Mouse (Mus musculus): ENCODE data around the gene Pard6b.

Pard6b gene

DNA sequence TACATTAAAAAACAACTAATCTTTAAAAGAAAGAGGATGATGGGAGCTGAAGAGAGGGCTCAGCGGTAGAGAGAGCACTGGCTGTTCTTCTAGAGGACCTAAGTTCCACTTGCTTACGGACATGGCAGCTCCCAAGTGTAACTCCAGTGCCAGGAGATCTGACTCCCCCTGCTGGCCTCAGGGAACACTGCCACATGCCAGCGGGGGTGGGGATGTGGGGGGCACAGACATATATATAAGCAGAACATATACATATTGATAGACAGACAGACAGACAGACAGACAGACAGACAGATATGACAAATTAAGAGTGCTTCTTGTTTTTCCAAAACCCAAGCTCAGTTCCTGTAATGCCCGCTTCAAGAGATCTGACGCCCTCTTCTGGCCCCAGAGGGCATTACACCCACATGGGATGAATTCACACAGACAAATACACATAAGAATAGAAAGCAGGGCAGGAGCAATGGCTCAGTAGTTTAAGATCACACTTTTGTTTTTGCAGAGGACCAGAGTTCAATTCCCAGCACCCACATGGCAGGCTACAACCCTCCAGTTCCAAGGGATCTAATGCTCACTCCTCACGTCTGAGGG, 21.5 kb upstream of the Pard6b start:
- no peak for DNase-seq (ENCODE audit: inconsistent age in 2 of 2, low spot score in 1 of 2)

DNA sequence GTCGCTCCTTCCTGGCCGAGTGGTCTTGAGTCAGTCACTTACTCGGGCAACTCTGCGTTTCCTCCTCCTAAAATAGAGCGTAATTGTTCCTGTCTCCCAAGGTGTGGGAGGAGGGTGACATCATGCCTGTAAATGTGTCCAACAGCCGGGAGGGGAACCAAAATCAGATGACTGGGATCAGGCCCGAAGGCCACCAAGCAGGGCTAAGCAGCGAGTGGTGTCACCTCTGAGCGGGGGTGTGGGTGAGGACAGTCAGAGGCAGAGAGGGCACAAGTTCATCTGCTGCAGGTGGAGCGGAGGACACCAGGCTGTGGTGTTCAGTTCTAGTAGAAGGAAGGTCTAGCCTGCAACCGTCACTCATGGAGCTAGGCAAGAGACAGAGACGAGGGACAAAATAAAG, 17.1 kb upstream of the Pard6b start:
- no peak for DNase-seq (ENCODE audit: inconsistent age in 2 of 2, low spot score in 1 of 2)

DNA sequence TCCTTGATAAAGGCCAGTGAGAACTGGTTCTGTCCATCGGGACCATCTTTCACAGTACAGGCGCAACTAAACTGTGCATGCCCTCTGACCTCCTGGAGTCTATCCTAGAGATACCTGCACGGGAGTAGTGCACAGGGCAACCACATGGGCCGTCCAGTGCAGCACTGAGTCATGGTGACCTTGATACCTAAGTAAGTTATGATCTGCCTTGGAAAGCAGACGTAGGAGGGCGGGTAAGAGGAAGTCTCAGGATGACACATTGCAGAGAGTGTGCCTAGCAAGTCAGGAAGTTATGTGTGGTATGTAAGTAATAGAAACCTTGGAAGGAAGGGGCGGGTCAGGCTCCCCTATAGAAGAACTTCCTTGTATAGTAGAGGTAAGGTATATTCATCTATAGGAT, 15.3 kb upstream of the Pard6b start:
- DNase-seq (ENCODE audit: inconsistent age in 2 of 2, low spot score in 1 of 2): peak; percentile 63 to 79

DNA sequence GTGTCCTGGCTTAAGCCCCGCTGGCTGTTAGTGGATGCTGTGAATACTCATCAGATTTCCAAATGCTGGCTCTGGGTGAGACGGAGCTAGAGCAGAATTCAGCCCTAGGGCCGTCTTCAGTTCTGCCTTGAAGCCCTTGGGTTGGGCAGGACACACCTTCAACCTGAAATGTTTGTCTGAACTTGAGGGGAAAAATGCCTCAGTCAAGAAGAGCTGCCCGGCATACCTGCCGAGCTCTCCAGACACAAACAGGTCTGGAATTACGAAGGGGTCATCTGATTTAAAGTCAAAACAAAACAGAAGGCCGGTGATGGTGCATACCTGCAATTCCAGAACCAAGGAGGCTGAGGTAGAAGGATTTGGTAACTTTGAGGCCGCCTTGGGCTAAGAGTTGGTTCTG, 14.0 kb upstream of the Pard6b start:
- DNase-seq (ENCODE audit: inconsistent age in 2 of 2, low spot score in 1 of 2): no peak

DNA sequence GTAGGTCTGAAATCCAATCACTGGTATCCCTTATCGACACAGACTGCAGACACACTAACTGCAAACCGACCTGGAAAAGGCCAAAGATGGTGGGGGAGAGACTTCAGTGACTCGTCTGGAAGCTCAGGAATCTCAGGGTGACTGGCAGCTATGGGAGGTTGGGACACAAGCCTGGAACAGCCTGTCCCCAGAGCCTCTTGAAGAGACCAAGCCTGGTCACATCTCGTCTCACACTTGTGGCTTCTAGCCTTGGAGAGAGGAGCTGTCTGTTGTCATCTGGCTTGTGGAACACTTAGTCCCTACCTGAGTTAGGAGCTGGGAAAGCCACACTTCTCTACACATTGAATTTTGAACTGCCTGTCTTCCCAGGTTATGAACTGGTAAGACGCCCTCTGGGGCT, 10.4 kb upstream of the Pard6b start:
- DNase-seq (ENCODE audit: inconsistent age in 2 of 2, low spot score in 1 of 2): peak in 1 of 2 experiments; percentile 44

DNA sequence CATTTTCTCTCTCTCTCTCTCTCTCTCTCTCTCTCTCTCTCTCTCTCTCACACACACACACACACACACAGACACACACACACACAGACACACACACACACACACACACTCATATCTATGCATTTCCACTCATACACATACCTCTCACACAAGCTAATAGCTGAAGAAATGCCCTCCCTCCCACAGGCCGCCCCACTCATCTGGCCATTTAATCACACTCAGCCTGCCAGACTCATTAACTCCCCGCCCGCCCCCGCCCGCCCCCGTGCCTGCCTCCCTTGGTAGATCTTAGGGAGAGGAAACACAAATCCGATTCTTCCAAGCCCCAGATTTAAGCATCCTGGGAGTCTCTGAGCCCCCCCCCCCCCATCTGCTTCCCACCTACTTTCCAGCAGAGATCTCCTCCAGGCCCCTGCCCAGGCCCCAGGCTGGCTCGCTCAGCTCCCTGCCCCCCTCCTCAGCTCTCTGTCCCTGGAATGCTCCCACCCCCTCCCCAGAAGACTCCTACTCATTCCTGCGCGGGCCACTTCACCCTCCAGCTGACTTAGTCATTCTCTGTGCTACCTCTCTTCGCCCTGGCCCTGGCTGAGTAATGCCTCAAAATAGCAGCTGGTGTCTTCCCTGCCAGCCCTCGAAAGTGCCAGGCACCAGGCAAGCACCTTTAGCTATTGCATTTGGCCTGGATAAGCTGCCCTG, 8.2 kb upstream of the Pard6b start:
- peak; percentile 58 to 66 for DNase-seq (ENCODE audit: inconsistent age in 2 of 2, low spot score in 1 of 2)

DNA sequence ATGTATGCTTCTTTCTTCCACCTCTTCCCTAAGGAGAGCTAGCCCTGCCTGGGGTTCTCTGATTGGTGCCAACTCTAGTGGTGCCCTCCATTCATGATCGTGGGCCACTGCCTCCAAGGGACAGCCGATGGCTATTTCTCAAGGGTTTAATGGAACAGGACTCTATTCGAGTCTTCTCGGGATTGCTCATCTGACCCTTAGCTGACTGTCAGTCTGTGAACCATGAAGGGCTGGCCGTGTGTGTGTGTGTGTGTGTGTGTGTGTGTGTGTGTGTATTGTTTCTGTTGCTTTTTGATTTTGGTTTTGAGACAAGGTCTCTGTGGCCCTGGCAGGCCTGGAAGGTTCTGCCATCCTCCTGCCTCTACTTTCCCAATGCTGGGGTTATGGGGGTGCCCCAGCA, 7.1 kb upstream of the Pard6b start:
- DNase-seq (ENCODE audit: inconsistent age in 2 of 2, low spot score in 1 of 2): no peak

DNA sequence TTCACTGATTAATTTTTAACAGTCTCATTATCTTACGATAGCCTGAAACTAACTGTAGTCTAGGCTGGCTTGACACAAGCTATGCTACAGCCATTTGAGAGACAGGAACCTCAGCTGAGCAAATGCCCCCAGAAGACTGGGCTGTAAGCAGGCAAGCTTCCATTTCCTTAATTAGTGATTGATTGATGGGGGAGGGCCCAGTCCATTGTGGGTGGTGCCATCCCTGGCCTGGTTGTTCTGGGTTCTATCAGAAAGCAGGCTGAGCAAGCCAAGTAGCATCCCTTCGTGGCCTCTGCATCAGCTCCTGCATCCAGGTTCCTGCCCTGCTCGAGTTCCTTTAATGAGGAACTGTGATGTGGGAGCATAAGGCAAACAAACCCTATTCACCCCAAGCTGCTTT, 6.3 kb upstream of the Pard6b start:
- DNase-seq (ENCODE audit: inconsistent age in 2 of 2, low spot score in 1 of 2): no peak

DNA sequence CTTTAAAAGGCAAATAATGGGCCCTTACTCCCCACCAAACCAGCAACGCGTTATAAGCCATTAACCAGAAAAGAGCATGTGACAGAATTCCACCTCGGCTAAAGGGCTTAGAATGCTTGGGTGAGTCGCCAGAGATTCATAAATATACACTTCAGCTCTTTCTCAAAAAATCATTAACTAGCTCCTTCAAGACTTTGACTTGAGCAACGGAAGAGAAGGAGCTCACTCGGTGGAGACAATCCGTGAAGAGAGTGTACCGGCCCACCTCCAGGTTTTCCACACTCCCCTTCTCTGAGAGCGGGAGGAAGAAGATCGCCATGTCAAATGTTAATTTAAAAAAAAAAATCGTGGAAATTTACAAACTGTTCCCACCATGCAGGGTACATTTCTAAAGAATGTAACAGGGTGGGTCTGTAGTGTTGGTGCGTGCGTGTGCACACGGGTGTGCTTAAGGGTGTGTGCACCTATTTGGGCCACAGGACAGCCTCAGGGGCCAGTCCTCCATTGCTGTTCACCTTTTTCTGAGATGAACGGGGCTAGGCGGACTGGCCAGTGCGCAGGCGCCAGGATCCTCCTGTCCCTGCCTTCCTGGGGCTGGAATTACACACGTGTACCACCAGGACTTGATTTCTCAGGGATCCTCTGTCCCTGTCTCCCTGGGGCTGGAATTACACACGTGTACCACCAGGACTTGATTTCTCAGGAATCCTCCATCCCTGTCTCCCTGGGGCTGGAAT, 3.8 kb upstream of the Pard6b start:
- no peak for DNase-seq (ENCODE audit: inconsistent age in 2 of 2, low spot score in 1 of 2)

DNA sequence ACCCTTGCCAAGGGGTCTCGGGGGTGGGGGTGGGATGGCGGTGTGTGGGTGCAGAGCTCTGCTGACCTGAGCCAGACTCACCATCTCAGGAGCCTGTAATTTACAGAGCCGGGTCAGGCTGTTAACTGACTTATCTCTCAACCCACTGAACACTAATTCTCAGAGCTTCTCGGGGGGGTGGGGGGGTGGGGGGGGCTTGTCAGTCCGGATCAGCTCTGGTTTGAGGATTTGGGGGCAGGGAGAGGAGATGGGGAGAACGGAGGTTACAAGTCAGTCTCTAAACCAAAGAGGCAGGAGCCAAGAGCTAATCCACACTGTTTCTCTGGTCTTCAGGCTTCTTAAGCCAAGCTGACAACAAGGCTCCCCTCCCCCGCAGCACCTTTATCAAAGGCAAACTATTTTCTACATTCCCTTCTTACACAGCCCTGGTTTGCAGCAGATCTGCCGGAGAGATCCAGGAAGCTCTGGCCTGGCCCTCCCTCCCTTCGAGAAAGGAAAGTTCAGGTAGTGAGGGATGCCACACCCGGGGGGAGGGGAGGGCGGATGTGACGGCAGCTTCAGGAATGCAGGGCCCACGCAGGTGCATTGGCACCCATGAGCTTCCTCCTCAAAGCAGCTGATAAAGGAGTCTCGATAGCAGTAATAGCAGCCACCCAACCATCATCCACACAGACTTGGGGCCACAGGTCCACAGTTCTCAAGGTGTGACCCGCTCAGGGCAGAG, 2.5 kb upstream of the Pard6b start:
- no peak for DNase-seq (ENCODE audit: inconsistent age in 2 of 2, low spot score in 1 of 2)

DNA sequence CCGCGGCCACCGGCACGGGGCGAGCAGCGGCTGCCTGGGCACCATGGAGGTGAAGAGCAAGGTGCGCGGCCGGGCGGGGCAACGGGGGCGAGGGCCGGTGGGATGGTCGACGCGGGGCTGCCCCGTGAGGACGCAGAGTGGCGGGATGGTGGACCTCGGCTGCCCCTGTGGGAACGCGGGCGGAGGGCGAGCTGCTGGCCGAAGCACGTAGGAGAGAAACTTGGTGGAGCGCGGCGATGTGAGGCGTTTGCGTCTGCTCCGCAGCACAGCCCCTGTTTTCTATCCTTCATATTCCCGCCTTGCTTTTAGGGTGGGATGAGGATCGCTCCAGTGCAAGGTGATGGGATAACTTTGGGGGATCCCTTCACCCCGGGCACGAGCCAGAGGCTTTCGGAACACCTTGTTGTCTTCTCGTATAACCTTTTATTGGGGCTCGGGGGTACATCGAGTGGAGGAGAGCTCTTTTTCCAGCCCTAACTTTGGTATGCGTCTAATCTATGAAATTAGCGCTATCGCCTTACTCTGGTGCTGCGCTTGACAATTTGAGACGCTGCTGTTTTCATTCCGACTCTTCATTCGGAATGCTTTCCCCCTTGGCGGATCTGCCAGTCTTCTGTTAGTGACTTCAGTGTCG, 612 bp downstream of the Pard6b start:
- peak in 1 of 2 experiments; percentile 70 for DNase-seq (ENCODE audit: inconsistent age in 2 of 2, low spot score in 1 of 2)

DNA sequence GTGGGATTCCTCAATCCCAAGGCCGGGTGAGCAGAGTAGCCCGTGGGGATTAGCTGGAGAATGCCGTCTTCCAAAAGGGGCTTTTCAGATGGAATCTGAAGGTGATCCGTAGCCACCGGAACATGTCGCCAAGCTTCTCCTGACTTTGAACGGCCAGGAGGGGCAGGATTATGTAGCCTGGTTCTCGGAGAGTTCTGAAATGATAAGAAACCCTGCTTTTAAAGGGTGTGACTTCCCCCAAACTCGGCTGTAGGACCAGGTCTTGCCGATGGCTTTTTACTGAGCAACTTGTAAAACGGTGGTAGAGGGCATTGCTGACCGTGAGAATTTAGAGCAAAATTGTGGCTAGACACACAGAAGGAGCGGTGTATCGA, 1.1 kb downstream of the Pard6b start:
- no peak for DNase-seq (ENCODE audit: inconsistent age in 2 of 2, low spot score in 1 of 2)

DNA sequence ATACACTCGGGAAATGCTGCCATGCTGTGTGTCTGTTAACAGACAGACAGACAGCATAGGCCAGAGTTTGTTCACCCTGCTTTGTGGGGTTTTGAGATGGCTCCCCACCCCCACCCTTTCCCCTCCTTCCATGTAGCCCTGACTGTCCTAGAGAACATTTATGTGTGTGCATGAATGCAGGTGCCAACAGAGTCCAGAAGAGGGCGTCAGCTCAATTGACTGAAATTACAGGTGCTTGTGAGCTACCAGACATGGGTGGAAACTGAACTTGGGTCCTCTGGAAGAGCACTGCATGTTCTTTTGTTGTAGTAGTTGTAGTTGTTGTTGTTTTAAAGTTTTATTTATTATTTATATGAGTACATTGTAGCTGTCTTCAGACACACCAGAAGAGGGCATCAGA, 2.8 kb downstream of the Pard6b start:
- DNase-seq (ENCODE audit: inconsistent age in 2 of 2, low spot score in 1 of 2): no peak

DNA sequence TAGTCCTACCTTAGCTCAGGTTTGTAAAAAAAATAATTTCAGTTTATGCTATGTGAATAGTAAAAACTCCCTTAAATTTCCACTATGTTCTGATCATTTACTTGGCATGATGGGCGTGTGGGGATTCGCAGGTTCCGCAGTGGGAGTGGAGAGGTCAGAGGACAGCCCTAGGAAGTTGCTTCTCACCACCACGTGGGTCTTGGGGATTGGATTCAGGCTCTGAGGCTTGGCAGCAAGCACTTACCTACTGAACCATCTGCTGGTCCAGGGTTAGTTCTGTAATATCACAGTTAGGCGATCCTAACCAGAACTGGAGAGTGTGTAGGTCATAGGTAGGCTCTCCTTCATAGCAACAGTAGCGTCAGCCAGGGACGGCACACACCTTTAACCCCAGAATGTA, 3.4 kb downstream of the Pard6b start:
- no peak for DNase-seq (ENCODE audit: inconsistent age in 2 of 2, low spot score in 1 of 2)

DNA sequence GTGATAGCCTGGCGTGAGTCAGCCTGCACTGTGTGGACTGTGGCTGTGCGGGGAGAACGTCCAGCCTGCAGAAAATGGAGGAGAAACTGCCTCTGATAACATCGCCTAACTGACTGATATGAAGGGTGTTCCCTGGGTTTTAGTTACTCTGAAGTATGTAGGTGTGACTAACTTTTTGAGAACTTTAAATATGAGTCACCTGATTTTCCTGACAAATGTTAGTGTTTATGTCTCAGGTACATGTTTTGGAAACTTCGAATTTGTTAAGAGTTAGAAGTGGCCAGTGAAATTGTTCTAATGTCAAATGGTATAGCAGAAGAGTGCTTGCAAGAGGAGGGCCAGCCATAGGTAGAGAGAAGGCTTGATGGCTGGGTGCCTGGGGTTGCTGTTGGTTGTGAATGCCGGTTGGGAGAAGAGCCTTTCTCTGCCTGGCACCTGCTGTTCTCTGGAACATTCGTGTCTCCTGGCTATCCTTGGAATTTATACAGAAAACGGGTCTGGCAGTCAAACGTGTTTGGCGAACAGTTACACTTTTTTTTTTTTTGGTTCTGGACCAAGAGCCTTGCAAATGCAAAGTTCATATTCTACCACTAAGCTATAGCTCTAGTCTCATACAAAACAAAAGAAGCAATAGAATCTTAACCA, 4.9 kb downstream of the Pard6b start:
- DNase-seq (ENCODE audit: inconsistent age in 2 of 2, low spot score in 1 of 2): no peak

DNA sequence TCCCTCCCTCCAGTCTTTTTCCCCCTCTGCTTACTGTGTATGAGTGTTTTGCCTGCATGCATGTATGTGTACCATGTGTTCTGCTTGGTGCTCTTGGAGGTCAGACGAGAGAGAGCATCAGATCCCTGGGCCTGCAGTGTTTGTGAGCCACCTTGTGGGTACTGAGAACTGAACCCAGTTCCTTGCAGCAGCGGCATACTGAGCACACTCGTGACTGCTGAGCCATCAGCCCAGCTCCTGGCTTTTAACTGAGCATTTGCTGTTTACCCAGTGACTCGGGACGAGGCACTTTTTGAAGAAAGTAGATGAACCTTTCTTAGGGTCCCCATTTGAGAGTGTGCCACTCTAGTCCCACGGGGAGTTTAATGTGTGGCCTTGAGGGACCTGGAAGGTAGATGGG, 5.5 kb downstream of the Pard6b start:
- no peak for DNase-seq (ENCODE audit: inconsistent age in 2 of 2, low spot score in 1 of 2)

DNA sequence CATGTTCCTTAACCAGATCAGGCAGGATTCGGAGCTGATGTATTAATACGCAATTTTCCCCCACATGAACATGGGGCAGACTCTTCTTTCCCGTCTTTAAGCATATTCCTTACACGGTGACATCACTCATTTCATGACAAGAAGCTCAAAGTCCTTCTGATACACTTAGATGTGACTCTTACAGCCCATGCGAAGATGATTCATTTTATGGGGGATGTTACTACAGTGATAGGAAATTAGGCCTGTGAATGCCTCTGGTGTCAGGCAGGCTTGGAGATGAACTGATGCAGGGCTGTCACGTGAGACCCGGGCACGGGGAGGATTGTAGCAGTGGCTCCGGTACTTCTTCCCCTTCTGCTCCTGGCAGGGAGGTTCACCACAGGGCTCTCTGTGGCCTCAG, 6.0 kb downstream of the Pard6b start:
- DNase-seq (ENCODE audit: inconsistent age in 2 of 2, low spot score in 1 of 2): no peak

DNA sequence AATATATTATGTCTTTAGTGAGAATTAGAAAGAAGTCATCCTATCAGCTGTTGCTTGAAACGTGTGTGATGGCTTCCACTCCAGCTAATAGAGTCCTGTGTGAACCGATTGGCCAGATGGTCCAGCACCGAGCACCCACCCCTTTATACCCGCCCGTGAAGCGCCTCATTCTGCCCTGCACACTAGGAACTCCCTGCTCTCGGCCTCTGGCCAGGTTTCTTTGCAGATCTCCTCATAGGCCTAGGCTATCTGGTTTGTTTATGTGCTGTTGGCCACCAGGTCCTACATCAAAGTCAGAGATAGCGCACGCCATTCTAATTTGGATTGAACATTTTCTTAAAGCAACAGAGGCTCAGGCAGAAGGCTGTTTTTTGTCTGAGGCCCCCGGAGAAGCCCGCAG, 10.8 kb downstream of the Pard6b start:
- no peak for DNase-seq (ENCODE audit: inconsistent age in 2 of 2, low spot score in 1 of 2)

DNA sequence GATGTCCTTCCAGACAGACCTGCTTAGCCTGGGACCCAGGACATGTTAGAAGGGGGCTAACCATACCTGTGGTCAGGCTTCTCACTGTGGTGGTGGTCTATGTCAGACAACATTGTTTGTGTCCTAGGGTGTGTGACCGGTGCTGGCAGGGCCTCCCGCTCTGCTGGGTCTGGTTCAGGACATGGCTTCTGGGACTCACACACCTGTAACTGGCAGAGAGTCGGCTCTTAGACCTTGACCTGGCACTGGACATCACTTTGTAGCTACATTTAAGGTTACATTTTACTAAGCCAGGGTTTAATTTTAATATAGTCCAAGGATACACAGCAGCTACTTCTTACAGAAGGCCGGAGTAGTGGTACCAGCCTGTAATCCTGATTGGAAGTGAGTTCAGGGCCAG, 12.3 kb downstream of the Pard6b start:
- no peak for DNase-seq (ENCODE audit: inconsistent age in 2 of 2, low spot score in 1 of 2)

DNA sequence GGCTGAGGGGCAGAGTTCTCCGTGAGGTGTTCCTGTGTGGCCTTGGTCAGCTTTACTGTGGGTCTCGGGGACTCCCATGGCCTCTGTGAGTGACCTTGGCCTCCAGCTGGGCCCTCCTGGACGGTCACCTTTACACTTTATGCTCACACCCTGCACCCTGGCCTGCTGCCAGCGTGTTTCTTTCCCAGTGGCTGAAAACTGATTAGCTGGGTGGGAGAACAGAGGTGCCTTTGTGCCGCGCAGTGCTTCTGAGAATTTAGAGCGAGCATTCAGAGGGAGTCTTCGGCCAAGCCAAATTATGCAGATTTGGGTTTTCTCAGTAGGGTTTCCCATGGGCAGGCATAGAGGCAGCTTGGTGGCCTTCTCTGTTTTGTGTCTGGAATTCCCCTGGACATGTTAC, 14.3 kb downstream of the Pard6b start:
- no peak for DNase-seq (ENCODE audit: inconsistent age in 2 of 2, low spot score in 1 of 2)

DNA sequence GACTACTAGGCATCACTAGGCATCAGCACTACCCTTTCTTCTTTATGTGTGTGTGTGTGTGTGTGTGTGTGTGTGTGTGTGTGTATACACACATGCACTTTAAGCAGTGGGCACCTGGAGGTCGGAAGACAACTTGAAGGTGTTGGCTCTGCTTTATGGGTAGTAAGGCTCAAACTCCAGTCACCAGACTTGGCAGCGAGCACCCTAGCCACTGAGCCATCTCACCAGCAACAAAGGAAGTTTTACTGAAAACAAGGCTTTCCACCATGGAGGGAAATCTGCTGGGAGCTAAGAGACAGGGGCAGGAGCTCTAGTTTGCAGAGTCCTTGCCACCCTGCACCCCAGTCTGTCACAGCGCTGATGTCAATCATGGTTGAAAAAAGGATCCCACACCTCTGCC, 15.7 kb downstream of the Pard6b start:
- DNase-seq (ENCODE audit: inconsistent age in 2 of 2, low spot score in 1 of 2): no peak
